In the genomic region with DNA sequence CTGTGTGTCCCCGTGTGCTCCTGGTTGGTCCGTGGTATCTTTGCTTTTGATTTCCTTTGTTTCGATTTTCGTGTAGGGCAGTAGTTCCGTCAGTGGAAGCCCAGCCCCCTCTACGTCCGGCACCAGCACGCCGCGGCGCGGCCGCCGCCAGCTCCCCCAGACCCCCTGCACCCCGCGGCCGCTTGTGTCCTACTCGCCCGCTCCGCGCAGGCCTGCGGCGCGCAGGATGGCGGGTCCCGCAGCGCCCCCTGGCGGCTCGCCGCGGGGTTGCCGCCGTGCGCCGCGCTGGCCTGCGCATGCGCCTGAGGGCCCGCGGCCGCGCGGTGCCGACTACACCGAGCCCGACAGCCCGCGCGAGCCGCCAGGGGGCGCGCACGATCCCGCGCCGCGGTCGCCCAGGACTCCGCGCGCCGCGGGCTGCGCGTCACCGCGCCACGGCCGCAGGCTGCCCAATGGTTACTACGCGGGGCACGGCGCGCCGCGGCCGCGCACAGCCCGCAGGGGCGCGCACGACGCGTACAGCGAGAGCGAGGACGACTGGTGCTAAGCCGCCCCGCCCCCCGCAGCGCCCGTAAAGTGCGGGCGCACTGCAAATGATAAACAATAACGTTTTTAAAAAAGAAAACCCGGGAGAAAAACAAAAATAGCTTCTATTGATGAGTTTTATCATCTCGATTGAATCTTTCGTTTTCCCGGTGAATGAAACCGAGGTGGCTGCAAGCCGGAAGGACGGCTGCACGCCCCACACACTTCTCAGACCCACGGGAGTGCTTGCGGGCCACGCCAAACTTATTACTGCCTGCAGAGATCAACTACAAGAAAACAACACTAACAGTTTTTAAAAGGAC, we compare ENCODE assay signal across 8 mouse cellular contexts. TPM values are rescaled to one million over a fixed set of nuclear protein-coding genes. Genes with fewer than 3 reads are reported as not detected.
A peak's percentile ranks its signal among the peaks of the same experiment; 100 is the strongest.
DNase-seq lines count a peak whose midpoint lies in the region; ATAC-seq lines count a peak whose summit lies in the region.

No protein-coding gene starts in this region.

- WGBS in embryonic facial prominence, embryonic 10.5 days, result 1% methylated on average over 106 of the region's 106 CpGs
- under 1% methylated on average over 104 of the region's 106 CpGs for WGBS in midbrain, embryonic 11.5 days

- H3K4me1 ChIP-seq in embryonic facial prominence, embryonic 10.5 days, result peaks cover 59% of the 10 kb centered on the region
- H3K4me1 ChIP-seq in midbrain, embryonic 11.5 days (ENCODE audit: control insufficient read depth, insufficient read depth, low read length), result peaks cover 23% of the 10 kb centered on the region

- no peaks in the 10 kb centered on the region for H3K9me3 ChIP-seq in embryonic facial prominence, embryonic 10.5 days
- H3K9me3 ChIP-seq in midbrain, embryonic 11.5 days (ENCODE audit: control insufficient read depth, low read length), result no peaks in the 10 kb centered on the region

- intact Hi-C loops in left cerebral cortex, postnatal 4 days (cut with DNase I), result no loop called here

- peaks cover 6% of the 10 kb centered on the region for H3K27me3 ChIP-seq in embryonic facial prominence, embryonic 10.5 days (replicated peaks; ENCODE audit: low read depth, poor library complexity, severe bottlenecking)
- H3K27me3 ChIP-seq in midbrain, embryonic 11.5 days (ENCODE audit: control insufficient read depth, insufficient read depth, low read length), result no peaks in the 10 kb centered on the region

- peak overlapping the region; percentile 95 for H3K27ac ChIP-seq in embryonic facial prominence, embryonic 10.5 days (replicated peaks)
- H3K27ac ChIP-seq in midbrain, embryonic 11.5 days (ENCODE audit: low read depth, low read length), result peak overlapping the region; percentile 88

- H3K9ac ChIP-seq in midbrain, embryonic 11.5 days (ENCODE audit: low read length), result peak overlapping the region; percentile 84

- ATAC-seq in granulocyte monocyte progenitor cell, adult 5-6 weeks (replicated peaks; ENCODE audit: poor library complexity, severe bottlenecking), result peak; percentile 80
- ATAC-seq in midbrain, embryonic 11.5 days (ENCODE audit: low FRiP score), result peak; percentile 92

- peak overlapping the region; percentile 67 for H3K4me3 ChIP-seq in embryonic facial prominence, embryonic 10.5 days
- peak overlapping the region; percentile 60 for H3K4me3 ChIP-seq in midbrain, embryonic 11.5 days (ENCODE audit: low read depth, low read length)

- H3K4me2 ChIP-seq in midbrain, embryonic 11.5 days, result peak overlapping the region; percentile 80

- H3K36me3 ChIP-seq in embryonic facial prominence, embryonic 10.5 days (replicated peaks), result no peaks in the 10 kb centered on the region
- H3K36me3 ChIP-seq in midbrain, embryonic 11.5 days (ENCODE audit: control insufficient read depth, insufficient read depth, low read length), result no peaks in the 10 kb centered on the region

- DNase-seq in adrenal gland, postnatal 10 days, result peak; percentile 96
- peak; percentile 95 for DNase-seq in embryonic facial prominence, embryonic 10.5 days (ENCODE audit: low spot score)
- peak; percentile 93 for DNase-seq in kidney, adult 11 months
- peak; percentile 95 for DNase-seq in left cerebral cortex, postnatal 4 days
- peak; percentile 100 for DNase-seq in midbrain, embryonic 11.5 days (ENCODE audit: low spot score, missing footprints)
- peak; percentile 92 for DNase-seq in right cerebral cortex, postnatal 4 days
- peak; percentile 85 for DNase-seq in yolk sac, embryonic 10.5 days (ENCODE audit: low spot score)

RNA-seq across cellular contexts. Expression of gene Ier2, which starts 23.3 kb away (rescaled TPM):
- total RNA-seq in adrenal gland, postnatal 10 days (2021), result 10 to 100 TPM; 33.3 to 63.4 TPM
- 140 and 148 TPM in 2 replicates for polyA plus RNA-seq in embryonic facial prominence, embryonic 10.5 days (2016; fragmentation: Nextera tagmentation; extraction: Ambion mirVana)
- total RNA-seq in granulocyte monocyte progenitor cell, adult 5-6 weeks (2014; fragmentation: Nextera tagmentation), result 33.3 and 44.1 TPM in 2 replicates
- total RNA-seq in granulocyte monocyte progenitor cell, adult 5-6 weeks (2017), result 40.7 and 47.6 TPM in 2 replicates
- total RNA-seq in left cerebral cortex, postnatal 4 days (2021), result 10 to 100 TPM; 10.2 to 10.7 TPM
- polyA plus RNA-seq in midbrain, embryonic 11.5 days (2014; fragmentation: Nextera tagmentation; extraction: Ambion mirVana), result 49.9 and 52.9 TPM in 2 replicates

RNA-seq across cellular contexts. Expression of gene Trmt1, which starts 46.7 kb away (rescaled TPM):
- total RNA-seq in adrenal gland, postnatal 10 days (2021), result 10 to 100 TPM; 63.4 to 82.8 TPM
- 69.1 and 71.2 TPM in 2 replicates for polyA plus RNA-seq in embryonic facial prominence, embryonic 10.5 days (2016; fragmentation: Nextera tagmentation; extraction: Ambion mirVana)
- total RNA-seq in granulocyte monocyte progenitor cell, adult 5-6 weeks (2014; fragmentation: Nextera tagmentation), result 76.9 and 123 TPM in 2 replicates
- 73.8 and 95.9 TPM in 2 replicates for total RNA-seq in granulocyte monocyte progenitor cell, adult 5-6 weeks (2017)
- 100 to 1,000 TPM; 110 to 112 TPM for total RNA-seq in left cerebral cortex, postnatal 4 days (2021)
- 39.9 and 45.6 TPM in 2 replicates for polyA plus RNA-seq in midbrain, embryonic 11.5 days (2014; fragmentation: Nextera tagmentation; extraction: Ambion mirVana)

RNA-seq across cellular contexts. Expression of gene Nacc1, which starts 48.3 kb away (rescaled TPM):
- 10 to 100 TPM; 59.1 to 62.9 TPM for total RNA-seq in adrenal gland, postnatal 10 days (2021)
- polyA plus RNA-seq in embryonic facial prominence, embryonic 10.5 days (2016; fragmentation: Nextera tagmentation; extraction: Ambion mirVana), result 30.4 and 30.8 TPM in 2 replicates
- 92.9 and 98.1 TPM in 2 replicates for total RNA-seq in granulocyte monocyte progenitor cell, adult 5-6 weeks (2014; fragmentation: Nextera tagmentation)
- 46.5 and 59.2 TPM in 2 replicates for total RNA-seq in granulocyte monocyte progenitor cell, adult 5-6 weeks (2017)
- 10 to 100 TPM; 68.4 to 72.1 TPM for total RNA-seq in left cerebral cortex, postnatal 4 days (2021)
- polyA plus RNA-seq in midbrain, embryonic 11.5 days (2014; fragmentation: Nextera tagmentation; extraction: Ambion mirVana), result 18.6 and 21.4 TPM in 2 replicates

Comparison
In these comparisons a context has a peak if more than half of its experiments do, and no peak if none do; other contexts are left out.
1. Peak in every context shown above with its lines: DNase-seq, ATAC-seq, H3K4me3 ChIP-seq and H3K27ac ChIP-seq.